25 mouse cellular contexts compared by ENCODE assay signal in the genomic region with DNA sequence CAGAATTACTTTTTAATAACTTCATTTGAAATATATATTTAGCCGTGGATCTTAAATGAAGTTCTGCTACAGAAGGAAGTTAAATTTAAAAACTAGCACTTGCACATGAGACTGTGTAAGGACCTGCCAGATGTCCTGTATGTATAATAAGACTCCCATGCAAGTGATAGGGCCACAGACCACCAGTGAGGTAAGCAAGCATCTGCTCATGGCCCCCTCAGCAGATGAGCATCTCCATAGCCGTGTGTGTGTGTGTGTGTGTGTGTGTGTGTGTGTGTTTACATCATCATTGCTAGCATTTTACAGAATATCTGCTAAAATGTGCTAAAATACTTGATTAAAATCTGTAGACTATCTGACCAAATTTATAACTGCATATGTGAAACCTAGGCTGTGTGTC.
"Had no signal": no experiment of that assay in that cellular context is flagged by ENCODE, and none has a peak within 500 bp of the region (broad histone marks: within the 10 kb centered on the region; RNA-seq: fewer than 3 reads in every experiment).

No protein-coding gene starts in this region.

- DNase-seq: gastrocnemius, postnatal 14 days; heart, adult 18-20 months; heart, postnatal 10 days; heart, postnatal 4 days; kidney, adult 11 months; kidney, adult 2 months; kidney, adult 9 months; kidney, postnatal 10 days; kidney, postnatal 25 days; kidney, postnatal 4 days; liver; liver, embryonic 13.5 days had no signal

- H3K27ac ChIP-seq: heart, embryonic 10.5 days; hindbrain, embryonic 10.5 days; hindbrain, embryonic 12.5 days; hindbrain, embryonic 14.5 days; intestine, embryonic 15.5 days; layer of hippocampus, adult 2 months; limb, embryonic 10.5 days; limb, embryonic 12.5 days; liver, embryonic 13.5 days had no signal

- H3K4me3 ChIP-seq: heart, embryonic 10.5 days; heart, embryonic 12.5 days; hindbrain, embryonic 10.5 days; hindbrain, embryonic 12.5 days; intestine, embryonic 15.5 days; layer of hippocampus, adult 2 months; left cerebral cortex, adult 2 months; limb, embryonic 10.5 days; limb, embryonic 12.5 days; liver, embryonic 13.5 days had no signal

- H3K9me3 ChIP-seq: heart, embryonic 10.5 days; heart, embryonic 12.5 days; hindbrain, embryonic 10.5 days; hindbrain, embryonic 12.5 days; intestine, embryonic 15.5 days; limb, embryonic 10.5 days; limb, embryonic 12.5 days; liver, embryonic 13.5 days had no signal

- H3K27me3 ChIP-seq: heart, embryonic 12.5 days; hindbrain, embryonic 12.5 days; intestine, embryonic 15.5 days; limb, embryonic 12.5 days; liver, embryonic 13.5 days had no signal

- H3K4me1 ChIP-seq: heart, embryonic 10.5 days; hindbrain, embryonic 10.5 days; hindbrain, embryonic 12.5 days; intestine, embryonic 15.5 days had no signal

- H3K4me2 ChIP-seq: heart, embryonic 12.5 days; hindbrain, embryonic 12.5 days; hindbrain, embryonic 14.5 days; intestine, embryonic 15.5 days; limb, embryonic 12.5 days; liver, embryonic 11.5 days; liver, embryonic 13.5 days had no signal

- ATAC-seq: hindbrain, embryonic 16.5 days; inflammation-experienced regulatory T-cells, adult 6 months; intestine, embryonic 15.5 days had no signal

- H3K9ac ChIP-seq: heart, embryonic 12.5 days; hindbrain, embryonic 12.5 days; hindbrain, embryonic 14.5 days; intestine, embryonic 15.5 days; limb, embryonic 12.5 days; liver, embryonic 13.5 days had no signal
